ENCODE assay signal across 26 mouse cellular contexts in genomic region chr17:69598461-69598860, GRCm38 (mm10).
DNase-seq lines count a peak whose midpoint lies in the region; ATAC-seq lines count a peak whose summit lies in the region.
"Had no signal": no experiment of that assay in that cellular context is flagged by ENCODE, and none has a peak within 500 bp of the region (broad histone marks: within the 10 kb centered on the region; RNA-seq: fewer than 3 reads in every experiment).

No protein-coding gene starts in this region.

- H3K9me3 ChIP-seq in neural tube, embryonic 14.5 days (ENCODE audit: control insufficient read depth, low read length): no peaks in the 10 kb centered on the region
- H3K9me3 ChIP-seq: embryonic facial prominence, embryonic 10.5 days; embryonic facial prominence, embryonic 13.5 days; forebrain, embryonic 12.5 days; forebrain, embryonic 15.5 days; heart, embryonic 15.5 days; hindbrain, embryonic 10.5 days; hindbrain, embryonic 15.5 days had no signal

- no peak for ATAC-seq in cerebellum, adult (ENCODE audit: insufficient number of reproducible peaks, low FRiP score, low TSS enrichment)
- ATAC-seq in neural tube, embryonic 14.5 days (ENCODE audit: low read depth): 0 out of 2 replicates have a peak, but pooled peaks have one; percentile 21
- ATAC-seq: activated CD4-positive, CD25-positive, alpha-beta regulatory T cell, adult 4 months had no signal

- no peak overlapping the region for H3K4me2 ChIP-seq in neural tube, embryonic 14.5 days (ENCODE audit: low read depth, low read length)
- H3K4me2 ChIP-seq: embryonic facial prominence, embryonic 13.5 days; forebrain, embryonic 12.5 days; forebrain, embryonic 15.5 days; heart, embryonic 12.5 days; heart, embryonic 15.5 days; hindbrain, embryonic 15.5 days had no signal

- no peaks in the 10 kb centered on the region for H3K27me3 ChIP-seq in neural tube, embryonic 14.5 days (ENCODE audit: control insufficient read depth, insufficient read depth, low read length)
- H3K27me3 ChIP-seq: embryonic facial prominence, embryonic 13.5 days; forebrain, embryonic 12.5 days; forebrain, embryonic 15.5 days; heart, embryonic 12.5 days; heart, embryonic 15.5 days; hindbrain, embryonic 15.5 days had no signal

- WGBS in neural tube, embryonic 14.5 days: 78% methylated on average over 5 of the region's 5 CpGs

- H3K4me1 ChIP-seq in neural tube, embryonic 14.5 days (ENCODE audit: control insufficient read depth, insufficient read depth, low read length): no peaks in the 10 kb centered on the region
- H3K4me1 ChIP-seq: embryonic facial prominence, embryonic 10.5 days; embryonic facial prominence, embryonic 13.5 days; forebrain, embryonic 12.5 days; forebrain, embryonic 15.5 days; heart, embryonic 12.5 days; heart, embryonic 15.5 days; hindbrain, embryonic 10.5 days; hindbrain, embryonic 15.5 days had no signal

- peak; percentile 7 to 14 for DNase-seq in cerebellum, postnatal 14 days
- peak; percentile 20 for DNase-seq in layer of hippocampus, adult 11-12 months (ENCODE audit: low spot score)
- DNase-seq in layer of hippocampus, adult 9-10 months (ENCODE audit: low spot score): no peak
- no peak for DNase-seq in neural tube, embryonic 10.5 days (ENCODE audit: extremely low spot score, low spot score)
- no peak for DNase-seq in adrenal gland, postnatal 36 days
- DNase-seq: adrenal gland, adult 8-10 months; adrenal gland, postnatal 25 days; cerebellum, adult 11-12 months; cerebellum, adult 8-10 months; embryo, embryonic 11 days; gastrocnemius, postnatal 25 days; heart, adult 18-20 months; heart, postnatal 10 days; heart, postnatal 36 days had no signal

- no peak overlapping the region for H3K4me3 ChIP-seq in neural tube, embryonic 14.5 days (ENCODE audit: low read depth, low read length)
- H3K4me3 ChIP-seq: embryonic facial prominence, embryonic 10.5 days; embryonic facial prominence, embryonic 13.5 days; erythroblast, embryonic 14.5 days; forebrain, embryonic 12.5 days; forebrain, embryonic 15.5 days; heart, embryonic 12.5 days; heart, embryonic 15.5 days; hindbrain, embryonic 10.5 days; hindbrain, embryonic 15.5 days had no signal

- H3K27ac ChIP-seq in neural tube, embryonic 14.5 days (ENCODE audit: low read depth, low read length): no peak overlapping the region
- H3K27ac ChIP-seq: embryonic facial prominence, embryonic 10.5 days; embryonic facial prominence, embryonic 13.5 days; forebrain, embryonic 12.5 days; forebrain, embryonic 15.5 days; heart, embryonic 15.5 days; hindbrain, embryonic 10.5 days; hindbrain, embryonic 15.5 days had no signal

- H3K9ac ChIP-seq in neural tube, embryonic 14.5 days (replicated peaks; ENCODE audit: low read depth, low read length): no peak overlapping the region
- H3K9ac ChIP-seq: embryonic facial prominence, embryonic 13.5 days; forebrain, embryonic 12.5 days; forebrain, embryonic 15.5 days; heart, embryonic 12.5 days; heart, embryonic 15.5 days; hindbrain, embryonic 15.5 days had no signal

- no peaks in the 10 kb centered on the region for H3K36me3 ChIP-seq in neural tube, embryonic 14.5 days (ENCODE audit: control insufficient read depth, insufficient read depth, low read length)
- H3K36me3 ChIP-seq: embryonic facial prominence, embryonic 10.5 days; embryonic facial prominence, embryonic 13.5 days; forebrain, embryonic 12.5 days; forebrain, embryonic 15.5 days; heart, embryonic 12.5 days; heart, embryonic 15.5 days; hindbrain, embryonic 10.5 days; hindbrain, embryonic 15.5 days had no signal

Comparison
In these comparisons a context has a peak if more than half of its experiments do, and no peak if none do; other contexts are left out.
1. DNase-seq: peak in cerebellum, postnatal 14 days (2 of 2) and layer of hippocampus, adult 11-12 months (single experiment); none in layer of hippocampus, adult 9-10 months (single experiment), neural tube, embryonic 10.5 days (single experiment) and adrenal gland, postnatal 36 days (0 of 2).